Mouse (Mus musculus) stomach, postnatal 0 days (tissue): Measurements from ENCODE around the gene Asb7.

ENCODE experiments used
- CTCF ChIP-seq: IDR thresholded peaks from 2 replicates; pipeline ENCODE4 v1.5.1; 2016; ENCODE audit warnings: antibody characterized with exemption, low read depth, mild to moderate bottlenecking, moderate library complexity
- EP300 ChIP-seq: optimal IDR thresholded peaks from 2 replicates; pipeline ENCODE3; 2016; ENCODE audit warnings: antibody characterized with exemption

DNA sequence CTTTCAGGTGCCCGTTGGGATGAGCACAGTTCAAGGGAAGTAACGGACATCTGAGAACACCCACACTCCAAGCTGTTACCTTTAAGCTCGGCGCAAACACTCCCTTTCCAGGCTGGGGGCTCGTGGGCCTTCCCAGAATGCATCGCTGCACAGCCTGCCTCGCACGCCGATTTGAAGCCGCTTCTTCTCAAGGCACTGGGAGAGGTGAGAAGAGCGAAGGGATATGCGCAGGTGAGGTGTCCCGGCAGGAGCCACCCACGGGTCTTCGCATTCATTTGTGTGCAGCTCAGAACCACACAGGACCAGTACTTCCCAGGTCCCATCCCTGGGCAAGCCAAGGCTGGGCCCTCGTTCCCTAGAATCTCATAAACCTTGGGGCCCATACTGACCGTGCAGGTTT is 44.0 kb upstream of the Asb7 start:
- TF ChIP-seq CTCF (no peak), EP300 (no peak)
